Mouse (Mus musculus): ENCODE results near the gene Spata25.
"Not testable (repeated sequence)": the region's sequence is repeated elsewhere in the genome, so short reads cannot be mapped to it uniquely, and the experiment has no call there.

Spata25 gene

GRCm38 (mm10) chr2:164806614-164807013, 21.7 kb downstream of the Spata25 start:
- in situ Hi-C loops (cut with MboI), result no loop called here

DNA sequence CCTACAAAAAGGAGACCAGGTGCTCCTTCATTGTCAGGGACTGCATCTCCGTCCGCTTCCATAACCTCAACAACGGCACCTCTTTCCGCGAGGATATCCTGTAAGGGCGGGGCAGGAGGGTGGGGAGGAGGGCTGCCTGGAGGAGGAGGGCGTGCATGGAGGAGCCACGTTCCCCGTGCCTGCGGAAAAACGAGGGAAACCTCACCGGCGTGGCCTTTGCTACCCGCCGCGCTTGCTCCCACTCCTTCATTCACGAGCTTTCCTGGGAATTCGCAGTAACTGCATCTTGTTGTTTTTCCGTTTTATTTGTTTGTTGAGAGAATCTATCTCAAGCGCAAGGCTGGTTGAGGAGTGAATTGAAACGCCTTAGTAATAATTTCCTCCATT, 23.0 kb downstream of the Spata25 start:
- in situ Hi-C loops (cut with MboI), result no loop called here

GRCm38 (mm10) chr2:164804533-164805331, 23.6 kb downstream of the Spata25 start, which contains the start of the genes Acot8 and Zswim3:
TSS of gene Acot8 (minus strand) at chr2:164804882.
TSS of gene Zswim3 (plus strand) at chr2:164805098.
- in situ Hi-C loops (cut with MboI), result no loop called here

GRCm38 (mm10) chr2:164803921-164804313, 24.4 kb downstream of the Spata25 start:
- in situ Hi-C loops (cut with MboI), result no loop called here

DNA sequence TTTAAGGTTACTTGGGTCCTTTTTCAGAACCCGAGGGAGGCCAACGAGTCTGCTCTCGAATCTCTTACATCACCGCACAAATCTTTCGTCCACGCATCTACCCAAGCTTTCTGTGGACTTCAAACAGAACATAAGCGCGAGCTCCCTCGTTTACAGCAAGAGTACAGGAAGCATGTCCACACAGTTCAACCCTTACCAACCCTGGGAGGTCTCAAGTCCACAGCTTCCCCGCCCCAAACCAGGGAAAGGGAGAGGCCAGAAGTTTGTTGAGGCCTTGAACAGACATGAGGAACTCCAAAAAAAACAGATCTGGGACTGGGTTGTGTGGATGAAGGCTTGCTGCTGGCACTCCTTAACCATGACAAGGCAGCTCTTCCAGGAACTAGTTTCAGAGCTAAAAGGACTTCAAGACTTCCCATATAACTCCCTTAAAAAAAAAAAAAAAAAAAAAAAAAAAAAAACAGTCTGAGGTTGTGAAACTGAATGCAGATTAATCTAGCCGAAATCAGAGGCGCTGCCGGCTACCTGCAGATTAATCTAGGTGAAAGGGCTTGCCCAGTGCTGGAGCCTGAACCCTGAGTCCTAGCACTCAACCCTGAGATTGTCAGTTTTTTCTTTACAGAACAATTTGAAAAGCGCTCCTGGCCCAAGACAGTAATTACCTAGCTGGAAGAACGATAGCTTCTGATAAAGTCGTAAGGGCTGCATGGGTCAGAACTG, 25.0 kb downstream of the Spata25 start:
- in situ Hi-C loops (cut with MboI), result no loop called here

GRCm38 (mm10) chr2:164800252-164801004, 27.9 kb downstream of the Spata25 start:
- in situ Hi-C loops (cut with MboI), result no loop called here

DNA sequence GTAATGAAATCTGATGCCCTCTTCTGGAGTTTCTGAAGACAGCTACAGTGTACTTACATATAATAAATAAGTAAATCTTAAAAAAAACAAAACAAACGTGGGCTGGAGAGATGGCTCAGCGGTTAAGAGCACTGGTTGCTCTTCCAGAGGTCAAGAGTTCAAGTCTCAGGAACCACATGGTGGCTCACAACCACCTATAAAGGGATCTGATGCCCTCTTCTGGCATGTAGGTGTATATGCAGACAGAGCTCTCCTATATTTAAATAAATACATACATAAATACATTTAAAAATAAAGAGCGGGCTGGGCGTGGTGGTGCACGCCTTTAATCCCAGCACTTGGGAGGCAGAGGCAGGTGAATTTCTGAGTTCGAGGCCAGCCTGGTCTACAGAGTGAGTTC, 29.8 kb downstream of the Spata25 start:
- in situ Hi-C loops (cut with MboI), result not testable (repeated sequence)

DNA sequence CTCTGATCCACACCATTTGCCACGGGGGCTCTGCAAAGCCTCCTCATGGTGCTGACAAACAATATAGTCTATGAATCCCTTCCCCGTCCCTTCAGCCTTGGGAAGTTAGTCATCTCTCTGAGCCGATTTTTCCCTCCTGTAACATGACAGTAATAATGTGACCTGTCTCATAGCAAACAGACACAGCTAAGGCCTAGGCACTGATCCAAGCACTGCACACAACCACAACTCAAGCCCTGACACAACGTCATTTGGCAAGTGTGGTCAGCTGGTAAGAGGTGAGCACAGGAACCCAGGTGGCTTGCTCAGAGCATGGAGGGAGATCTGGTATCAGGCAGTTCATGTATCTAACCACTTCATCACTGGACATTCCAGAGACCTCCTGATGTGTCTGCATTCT, 32.5 kb downstream of the Spata25 start:
- in situ Hi-C loops (cut with MboI), result no loop called here

- in situ Hi-C loops (cut with MboI), result no loop called here
These were observed 34.0 kb downstream of the Spata25 start for GRCm38 (mm10) chr2:164794293-164794692.

DNA sequence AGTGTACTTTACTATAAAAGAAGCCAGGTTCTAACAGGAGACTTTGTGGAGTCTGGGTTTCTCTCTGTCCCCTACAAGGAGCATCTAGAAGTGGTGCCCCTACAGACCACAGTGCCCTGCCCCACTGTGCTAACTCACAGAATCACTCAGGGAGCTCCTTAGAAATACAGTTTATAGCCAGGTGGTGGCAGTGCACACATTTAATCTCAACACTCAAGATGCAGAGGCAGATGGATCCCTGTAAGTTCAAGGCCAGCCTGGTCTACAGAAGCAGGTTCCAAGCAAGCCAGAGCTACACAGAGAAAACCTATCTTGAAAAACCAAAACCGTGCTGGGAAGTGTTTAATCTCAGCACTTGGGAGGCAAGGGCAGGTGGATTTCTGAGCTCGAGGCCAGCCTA, 34.6 kb downstream of the Spata25 start:
- in situ Hi-C loops (cut with MboI), result no loop called here

- in situ Hi-C loops (cut with MboI), result no loop called here
These were observed 35.1 kb downstream of the Spata25 start for GRCm38 (mm10) chr2:164793236-164793635.

DNA sequence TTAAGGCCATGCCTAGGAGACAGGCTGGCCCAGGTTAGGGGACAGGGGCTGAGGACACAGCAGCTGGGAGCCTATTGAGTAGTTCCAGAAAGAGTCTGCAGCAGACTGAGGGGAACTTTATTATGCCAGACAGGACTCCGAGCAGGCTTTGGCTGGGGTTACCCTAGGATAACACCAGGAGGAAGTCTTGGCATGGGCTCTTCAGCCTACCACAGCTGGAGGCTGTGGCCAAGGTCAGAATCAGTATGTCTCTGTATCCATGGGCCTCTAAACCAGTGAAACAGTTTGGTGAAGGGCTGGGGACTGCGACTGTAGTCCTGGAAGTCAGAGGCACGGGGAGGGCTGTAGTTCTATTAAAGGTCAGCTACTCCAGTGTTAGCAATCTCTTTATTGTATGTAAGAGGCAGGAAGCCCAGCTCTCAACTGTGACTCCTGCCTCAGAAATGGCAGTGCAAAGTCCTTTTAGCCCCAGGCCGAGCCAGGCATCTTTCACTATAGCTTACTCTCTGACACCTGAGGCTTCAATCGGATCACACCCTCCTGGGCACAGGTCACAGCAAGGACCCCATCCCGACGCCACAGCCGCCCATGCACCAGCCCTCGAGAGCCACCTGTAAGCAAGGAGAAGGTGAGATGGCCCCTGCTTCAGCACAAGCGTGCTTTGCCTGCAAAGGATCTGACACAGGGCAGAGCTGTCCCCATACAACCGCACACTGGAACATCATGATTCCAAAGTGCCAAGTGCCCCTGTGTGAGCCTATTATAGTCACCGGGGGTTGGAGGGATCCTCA, 35.7 kb downstream of the Spata25 start:
- in situ Hi-C loops (cut with MboI), result no loop called here

DNA sequence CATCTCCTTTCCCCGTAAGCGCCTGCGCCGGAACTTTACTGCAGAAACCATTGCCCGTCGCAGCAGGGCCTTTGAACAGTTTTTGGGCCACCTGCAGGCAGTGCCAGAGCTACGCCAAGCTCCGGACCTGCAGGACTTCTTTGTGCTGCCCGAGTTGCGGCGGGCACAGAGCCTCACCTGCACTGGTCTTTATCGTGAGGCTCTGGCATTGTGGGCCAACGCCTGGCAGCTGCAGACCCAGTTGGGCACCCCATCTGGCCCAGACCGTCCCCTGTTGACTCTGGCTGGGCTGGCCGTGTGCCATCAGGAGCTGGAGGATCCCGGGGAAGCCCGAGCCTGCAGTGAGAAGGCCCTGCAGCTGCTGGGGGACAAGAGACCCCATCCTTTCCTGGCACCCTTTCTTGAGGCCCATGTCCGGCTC, 36.5 kb downstream of the Spata25 start:
- in situ Hi-C loops (cut with MboI), result no loop called here

- in situ Hi-C loops (cut with MboI), result no loop called here
These were observed 37.9 kb downstream of the Spata25 start for GRCm38 (mm10) chr2:164790451-164790850.

DNA sequence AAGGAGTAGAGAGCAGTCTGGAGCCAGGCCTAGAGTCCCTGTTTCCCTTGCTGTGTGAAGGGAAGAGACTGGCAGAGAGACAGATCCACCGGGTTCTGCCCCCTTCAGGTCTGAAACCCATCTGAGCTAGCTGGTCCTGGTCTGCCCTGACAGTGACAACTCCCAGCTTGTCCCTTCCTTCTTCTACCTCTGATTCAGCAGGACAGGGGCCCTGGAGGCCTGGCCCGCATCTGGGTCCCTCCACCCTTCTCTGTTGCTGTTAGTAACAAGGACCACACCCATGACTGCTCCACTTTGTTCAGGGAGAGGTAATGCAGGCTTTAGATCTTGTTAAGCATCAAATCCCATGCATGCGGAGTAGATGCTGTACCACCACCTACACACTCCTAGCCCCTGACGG, 39.9 kb downstream of the Spata25 start:
- in situ Hi-C loops (cut with MboI), result no loop called here

GRCm38 (mm10) chr2:164787779-164788178, 40.6 kb downstream of the Spata25 start:
- in situ Hi-C loops (cut with MboI), result no loop called here

GRCm38 (mm10) chr2:164787032-164787431, 41.3 kb downstream of the Spata25 start:
- in situ Hi-C loops (cut with MboI), result no loop called here

GRCm38 (mm10) chr2:164786388-164786885, 41.9 kb downstream of the Spata25 start:
- in situ Hi-C loops (cut with MboI), result no loop called here

DNA sequence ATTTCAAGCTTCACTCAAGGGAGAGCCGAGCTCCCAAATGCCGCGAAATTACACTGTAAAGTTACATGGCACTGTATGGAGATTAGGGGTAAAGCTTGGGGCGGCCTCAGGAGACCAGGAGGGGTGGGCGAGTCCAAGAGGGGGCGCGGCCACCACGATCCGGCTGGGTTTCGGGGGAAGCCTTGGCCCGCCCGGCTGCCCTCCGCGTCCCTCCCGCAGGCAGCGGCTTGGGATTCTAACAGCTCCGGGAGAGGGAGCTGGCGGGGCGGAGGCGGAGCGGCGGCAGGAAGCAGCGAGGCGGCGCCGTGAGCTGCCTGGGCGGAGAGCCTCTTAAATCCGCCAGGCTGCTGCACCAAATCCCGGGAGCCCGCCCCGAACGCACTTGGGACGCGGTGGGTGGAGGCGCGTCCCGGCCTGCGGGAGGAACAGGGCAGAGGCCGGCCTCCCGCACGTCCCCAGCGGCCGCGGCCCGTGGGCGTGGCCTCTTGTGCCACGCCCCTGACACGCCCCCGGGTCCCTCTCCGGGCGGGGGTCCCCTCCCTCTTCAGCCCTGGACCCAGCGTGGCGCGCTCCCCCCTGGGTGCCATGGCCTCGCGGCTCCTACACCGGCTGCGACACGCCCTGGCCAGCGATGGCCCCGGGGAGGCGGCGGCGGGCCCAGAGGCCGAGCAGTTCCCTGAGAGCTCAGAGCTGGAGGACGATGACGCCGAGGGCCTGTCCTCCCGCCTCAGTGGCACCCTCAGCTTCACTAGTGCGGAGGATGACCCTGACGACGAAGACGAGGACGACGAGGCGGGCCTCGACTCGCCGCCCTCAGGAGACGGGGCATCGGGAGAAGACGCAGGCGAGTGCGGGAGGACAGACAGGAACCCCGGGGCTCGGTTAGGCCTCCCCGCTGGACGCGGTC, 42.6 kb downstream of the Spata25 start, which contains the start of gene Snx21:
Gene Snx21, plus strand, starts transcription at position 343 of the 907 bp plus-strand sequence.
- in situ Hi-C loops (cut with MboI), result no loop called here

- in situ Hi-C loops (cut with MboI), result no loop called here
These were observed 43.4 kb downstream of the Spata25 start for GRCm38 (mm10) chr2:164784869-164785420.
